21 mouse cellular contexts compared by ENCODE assay signal in genomic region chr5:88797121-88797520, GRCm38 (mm10). TPM values are rescaled to one million over a fixed set of nuclear protein-coding genes. Genes with fewer than 3 reads are reported as not detected.
DNase-seq lines count a peak whose midpoint lies in the region; ATAC-seq lines count a peak whose summit lies in the region.
"Had no signal": no experiment of that assay in that cellular context is flagged by ENCODE, and none has a peak within 500 bp of the region (broad histone marks: within the 10 kb centered on the region; RNA-seq: fewer than 3 reads in every experiment).

No protein-coding gene starts in this region.

- H3K27ac ChIP-seq in kidney, embryonic 15.5 days = peak overlapping the region; percentile 70; the same call in 1 of the 2 replicates
- peak overlapping the region; percentile 45; the same call in 1 of the 2 replicates for H3K27ac ChIP-seq in liver, embryonic 12.5 days
- H3K27ac ChIP-seq: embryonic facial prominence, embryonic 12.5 days; heart, embryonic 13.5 days; limb, embryonic 10.5 days; liver, embryonic 14.5 days; stomach, embryonic 15.5 days had no signal

- 45% methylated on average over 6 of the region's 6 CpGs for WGBS in kidney, embryonic 15.5 days
- WGBS in liver, embryonic 12.5 days (ENCODE audit: insufficient replicate concordance) = 70% methylated on average over 6 of the region's 6 CpGs

- H3K9ac ChIP-seq in kidney, embryonic 15.5 days = no peak overlapping the region
- H3K9ac ChIP-seq in liver, embryonic 12.5 days = no peak overlapping the region
- H3K9ac ChIP-seq: embryonic facial prominence, embryonic 12.5 days; forebrain, postnatal 0 days; heart, embryonic 13.5 days; liver, embryonic 14.5 days; stomach, embryonic 15.5 days had no signal

- H3K27me3 ChIP-seq in kidney, embryonic 15.5 days = no peaks in the 10 kb centered on the region
- H3K27me3 ChIP-seq in liver, embryonic 12.5 days (replicated peaks) = no peaks in the 10 kb centered on the region
- H3K27me3 ChIP-seq: embryonic facial prominence, embryonic 12.5 days; stomach, embryonic 15.5 days had no signal

- no peak overlapping the region for H3K4me3 ChIP-seq in kidney, embryonic 15.5 days (replicated peaks)
- no peak overlapping the region for H3K4me3 ChIP-seq in liver, embryonic 12.5 days
- H3K4me3 ChIP-seq: embryonic facial prominence, embryonic 12.5 days; heart, embryonic 13.5 days; limb, embryonic 10.5 days; stomach, embryonic 15.5 days had no signal

- H3K4me1 ChIP-seq in kidney, embryonic 15.5 days = peaks cover 10% of the 10 kb centered on the region
- H3K4me1 ChIP-seq in liver, embryonic 12.5 days = no peaks in the 10 kb centered on the region
- H3K4me1 ChIP-seq: embryonic facial prominence, embryonic 12.5 days; stomach, embryonic 15.5 days had no signal

- peak; percentile 21 for DNase-seq in cerebellum, adult 9-10 months
- DNase-seq in cerebellum, adult 18-20 months = no peak
- no peak for DNase-seq in kidney, postnatal 14 days
- no peak for DNase-seq in c-Kit-positive CD71-positive TER-119-positive erythroid progenitor cells, embryonic 14.5 days (ENCODE audit: low spot score)
- no peak for DNase-seq in urinary bladder, postnatal 14 days (ENCODE audit: low spot score)
- DNase-seq: adrenal gland, postnatal 25 days; forebrain, postnatal 0 days; gastrocnemius, postnatal 25 days; heart, adult 18-20 months; heart, postnatal 14 days; lung, postnatal 10 days; right cerebral cortex, postnatal 4 days; thymus, postnatal 25 days had no signal

- peak overlapping the region; percentile 46 for H3K4me2 ChIP-seq in kidney, embryonic 15.5 days
- H3K4me2 ChIP-seq in liver, embryonic 12.5 days = no peak overlapping the region
- H3K4me2 ChIP-seq: embryonic facial prominence, embryonic 12.5 days; heart, embryonic 13.5 days; midbrain, embryonic 11.5 days; stomach, embryonic 15.5 days had no signal

- no peaks in the 10 kb centered on the region for H3K9me3 ChIP-seq in kidney, embryonic 15.5 days (replicated peaks)
- H3K9me3 ChIP-seq in liver, embryonic 12.5 days (replicated peaks) = no peaks in the 10 kb centered on the region
- H3K9me3 ChIP-seq: embryonic facial prominence, embryonic 12.5 days; heart, embryonic 13.5 days; limb, embryonic 10.5 days; stomach, embryonic 15.5 days had no signal

- H3K36me3 ChIP-seq in kidney, embryonic 15.5 days = no peaks in the 10 kb centered on the region
- no peaks in the 10 kb centered on the region for H3K36me3 ChIP-seq in liver, embryonic 12.5 days
- H3K36me3 ChIP-seq: embryonic facial prominence, embryonic 12.5 days; heart, embryonic 13.5 days; limb, embryonic 10.5 days; stomach, embryonic 15.5 days had no signal

- ATAC-seq in kidney, embryonic 15.5 days (replicated peaks; ENCODE audit: low FRiP score) = no peak
- no peak for ATAC-seq in liver, embryonic 12.5 days
- ATAC-seq: forebrain, postnatal 0 days had no signal

RNA-seq across cellular contexts. Expression of gene Dck, which starts 32.3 kb away (rescaled TPM):
- polyA plus RNA-seq in kidney, embryonic 15.5 days (2015; fragmentation: Nextera tagmentation; extraction: Ambion mirVana) = 47.1 and 48.3 TPM in 2 replicates
- polyA plus RNA-seq in liver, embryonic 12.5 days (2016; fragmentation: Nextera tagmentation; extraction: Ambion mirVana) = 96.1 and 100 TPM in 2 replicates
